Mouse (Mus musculus): ENCODE measurements at regions not wholly inside any gene's neighbourhood (a gene's known extent, or its start where the extent isn't known, plus 50 kb on each side); places are given as distances from the start of the nearest gene placed in this dataset.
"Not testable (repeated sequence)": the region's sequence is repeated elsewhere in the genome, so short reads cannot be mapped to it uniquely, and the experiment has no call there.

DNA sequence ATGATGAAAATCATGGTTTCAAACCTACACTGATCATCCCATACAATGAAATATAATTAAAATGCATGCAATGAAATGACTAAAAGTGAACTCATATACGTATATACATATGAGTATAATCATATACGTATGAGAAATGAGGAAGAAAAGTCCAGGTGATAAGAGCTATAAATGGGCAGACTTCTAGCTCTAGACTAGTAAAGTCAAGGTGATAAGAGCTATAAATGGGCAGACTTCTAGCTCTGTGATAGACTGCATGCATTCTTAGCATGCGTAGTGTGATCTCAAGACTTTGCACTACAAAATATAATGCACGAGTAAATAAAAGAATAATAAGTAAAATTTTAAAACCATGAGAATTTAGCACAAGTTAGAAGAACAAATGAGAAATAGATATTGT, 606.2 kb upstream of the Gpc5 start:
- ATAC-seq (replicated peaks; ENCODE audit: low FRiP score, poor library complexity, severe bottlenecking): no peak

DNA sequence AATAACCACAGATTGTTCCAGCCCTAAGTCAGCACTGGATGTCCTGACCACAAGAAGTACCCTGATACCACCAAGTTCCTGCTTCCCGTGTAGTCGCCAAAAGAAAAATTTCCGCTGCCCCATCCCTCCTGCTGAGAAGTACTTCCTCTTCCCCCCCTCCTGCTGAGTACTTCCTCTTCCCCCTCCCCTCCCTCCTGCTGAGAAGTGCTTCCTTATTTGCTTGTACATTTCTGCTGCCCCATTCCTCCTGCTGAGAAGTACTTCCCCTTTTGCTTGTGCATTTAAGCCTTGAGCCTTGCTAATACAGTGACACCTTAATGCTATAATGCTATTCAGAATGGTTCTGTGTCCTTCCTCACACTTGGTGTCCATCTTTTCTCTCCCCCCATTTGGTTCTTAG, 598.6 kb upstream of the Gpc5 start:
- not testable (repeated sequence) for ATAC-seq (replicated peaks; ENCODE audit: low FRiP score, poor library complexity, severe bottlenecking)

GRCm38 (mm10) chr14:114504976-114505375, 587.0 kb upstream of the Gpc5 start:
- ATAC-seq (replicated peaks; ENCODE audit: low FRiP score, poor library complexity, severe bottlenecking): no peak

DNA sequence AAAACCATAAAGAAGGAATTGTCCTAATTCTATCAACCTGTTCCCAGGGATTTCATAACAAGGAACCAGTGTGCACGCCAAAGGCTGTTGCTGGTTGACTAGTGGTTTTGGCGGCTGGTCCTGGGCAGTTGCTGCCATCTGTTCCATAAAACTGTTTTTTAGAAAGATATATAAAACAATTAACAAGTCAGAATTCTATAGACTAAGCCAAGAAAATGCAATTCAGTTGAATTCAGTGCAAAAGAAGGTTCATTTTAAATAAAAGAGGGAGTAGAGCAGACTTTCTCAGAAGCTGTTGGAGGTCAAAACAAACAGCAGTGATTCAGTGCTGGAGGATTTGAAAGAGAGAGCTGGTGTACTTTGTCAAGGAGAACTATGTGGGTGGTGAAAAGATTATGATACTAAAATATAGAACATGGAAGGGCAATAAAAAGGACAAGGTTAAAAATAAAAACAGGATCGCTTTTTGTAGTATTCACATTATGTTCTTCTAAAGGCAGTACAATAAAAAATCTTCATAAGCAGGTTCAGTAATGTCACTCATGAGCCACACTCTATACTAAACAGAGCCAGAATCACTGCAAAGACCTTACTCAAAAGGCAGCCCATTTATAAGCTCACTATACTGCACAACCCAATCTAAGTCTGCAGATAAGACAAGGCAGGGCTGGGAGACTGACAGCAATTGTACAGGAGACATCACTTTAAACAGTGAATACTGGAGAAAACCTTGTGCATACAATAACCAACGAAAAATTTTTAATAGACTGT, 543.9 kb upstream of the Gpc5 start:
- no peak for ATAC-seq (replicated peaks; ENCODE audit: low FRiP score, poor library complexity, severe bottlenecking)

DNA sequence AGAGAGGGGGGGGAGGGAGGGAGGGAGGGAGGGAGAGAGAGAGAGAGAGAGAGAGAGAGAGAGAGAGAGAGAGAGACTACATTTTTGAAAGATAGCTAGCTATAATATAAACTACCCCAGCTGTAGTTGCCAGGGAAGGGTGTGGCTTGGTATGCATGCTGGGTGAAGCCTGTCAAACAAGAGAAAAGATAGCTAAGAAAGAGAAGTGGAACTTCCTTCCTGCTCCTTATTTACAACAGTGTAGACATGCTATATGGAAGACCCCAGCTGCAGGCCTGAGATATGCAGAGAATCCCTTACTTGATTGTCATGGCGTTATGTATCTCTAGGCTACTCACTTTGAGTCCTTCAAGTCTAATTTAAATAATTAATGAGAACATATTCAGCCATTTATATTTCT, 542.9 kb upstream of the Gpc5 start:
- ATAC-seq (replicated peaks; ENCODE audit: low FRiP score, poor library complexity, severe bottlenecking): no peak

DNA sequence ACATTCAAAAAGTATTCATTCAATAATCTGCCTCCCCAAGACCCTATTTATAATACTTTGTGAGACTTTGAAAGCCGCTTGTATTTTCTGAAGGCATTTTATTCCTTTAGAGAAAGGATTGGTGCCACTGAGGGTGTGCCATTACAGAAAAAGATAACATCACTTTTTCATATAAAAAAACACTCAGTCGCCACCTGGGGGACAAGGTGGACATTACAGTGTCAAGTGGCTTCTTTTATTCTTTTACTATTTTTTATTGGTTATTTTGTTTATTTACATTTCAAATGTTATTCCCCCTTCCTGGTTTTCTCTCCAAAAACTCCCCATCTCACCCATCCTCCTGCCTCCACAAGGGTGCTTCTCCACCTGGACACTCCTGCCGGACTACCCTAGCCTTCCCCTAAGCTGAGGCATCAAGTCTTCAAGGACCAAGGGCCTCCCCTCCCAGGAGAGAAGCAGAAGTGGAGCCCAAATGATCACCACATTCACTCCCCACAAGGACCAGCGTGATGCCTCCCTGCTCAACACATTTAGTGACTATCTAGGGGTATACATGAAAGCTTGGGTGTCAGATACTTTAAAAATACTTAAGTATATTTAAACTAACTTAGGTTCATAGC, 525.5 kb upstream of the Gpc5 start:
- ATAC-seq (replicated peaks; ENCODE audit: low FRiP score, poor library complexity, severe bottlenecking): no peak

DNA sequence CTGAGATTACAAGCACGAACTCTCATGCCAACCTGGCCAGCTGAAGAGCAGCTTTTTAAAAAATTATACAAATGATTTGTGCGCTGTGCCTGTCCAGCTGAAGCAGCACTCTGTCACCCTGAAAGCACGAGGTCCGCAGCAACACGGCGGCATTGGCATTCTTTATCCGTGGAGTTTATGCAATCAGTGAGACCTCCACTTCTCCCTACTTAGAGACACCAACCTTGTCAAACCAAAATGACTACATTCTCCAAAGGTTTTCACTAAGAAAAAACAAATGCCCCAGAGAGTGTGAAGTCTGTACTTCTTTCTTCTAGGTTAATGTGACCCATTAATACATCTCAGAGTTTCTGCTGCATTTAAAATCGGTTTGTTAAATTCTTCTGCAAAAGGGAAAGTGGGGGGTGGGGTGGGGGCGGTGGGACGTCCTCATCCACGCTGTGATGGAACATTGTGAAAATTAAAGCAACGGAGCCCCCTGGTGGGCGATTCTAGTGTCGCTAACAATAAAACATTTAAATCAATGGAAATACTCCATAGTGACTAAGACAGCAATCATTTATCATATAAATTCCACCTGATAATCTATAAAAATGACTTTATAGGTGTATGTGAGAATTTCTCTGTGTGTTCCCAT, 524.2 kb upstream of the Gpc5 start:
- no peak for ATAC-seq (replicated peaks; ENCODE audit: low FRiP score, poor library complexity, severe bottlenecking)

DNA sequence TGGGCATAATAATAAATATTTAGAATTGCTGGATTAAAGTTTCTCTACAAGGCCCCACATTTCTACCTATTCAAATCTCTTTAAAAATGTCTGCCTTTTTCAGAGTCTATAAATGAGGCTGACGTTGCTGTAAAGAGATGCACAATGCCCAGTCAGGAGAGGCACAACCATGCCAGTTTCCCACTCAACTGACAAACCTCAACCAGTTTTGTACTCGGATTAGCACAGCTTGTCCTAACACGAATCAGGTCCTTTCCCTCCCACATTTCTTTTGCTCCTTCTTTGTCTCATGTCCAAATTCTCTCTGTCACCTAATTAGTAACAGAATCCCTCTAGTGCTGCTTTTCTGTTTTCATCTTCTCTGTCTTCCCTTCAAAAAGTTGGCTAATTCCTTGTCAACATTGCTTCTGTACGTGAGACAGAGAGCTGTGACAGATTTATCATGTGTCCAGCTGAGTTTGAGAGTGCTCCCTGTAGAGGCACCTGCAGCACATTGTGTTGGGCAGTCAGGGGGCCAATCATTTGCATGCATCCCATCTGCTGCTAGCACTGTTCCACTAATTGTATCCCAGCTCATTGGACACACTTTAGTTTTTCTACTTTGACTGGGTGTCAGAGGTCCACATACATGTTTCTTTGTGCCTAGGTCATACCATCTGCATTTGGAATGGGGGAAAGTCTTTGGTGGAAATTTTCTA, 504.5 kb upstream of the Gpc5 start:
- no peak for ATAC-seq (replicated peaks; ENCODE audit: low FRiP score, poor library complexity, severe bottlenecking)

DNA sequence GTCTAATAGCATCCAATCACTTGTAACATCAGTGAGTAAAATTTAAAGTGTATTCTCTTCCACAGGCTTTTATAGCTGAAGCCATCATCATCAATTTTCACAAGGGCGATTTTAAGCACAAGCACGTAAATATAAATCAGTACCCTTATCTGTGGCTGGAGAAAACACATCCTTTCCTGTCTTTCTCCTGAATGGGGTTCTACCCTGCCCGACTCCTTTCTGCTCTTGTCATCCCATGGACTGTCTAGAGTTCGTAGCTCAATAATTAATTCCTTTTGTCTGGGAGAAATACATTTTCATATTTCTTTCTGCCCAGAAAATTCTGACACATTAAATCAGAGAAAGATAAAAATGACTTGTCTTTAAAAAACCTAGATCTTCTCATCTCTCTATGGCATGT, 482.7 kb upstream of the Gpc5 start:
- ATAC-seq (replicated peaks; ENCODE audit: low FRiP score, poor library complexity, severe bottlenecking): no peak

DNA sequence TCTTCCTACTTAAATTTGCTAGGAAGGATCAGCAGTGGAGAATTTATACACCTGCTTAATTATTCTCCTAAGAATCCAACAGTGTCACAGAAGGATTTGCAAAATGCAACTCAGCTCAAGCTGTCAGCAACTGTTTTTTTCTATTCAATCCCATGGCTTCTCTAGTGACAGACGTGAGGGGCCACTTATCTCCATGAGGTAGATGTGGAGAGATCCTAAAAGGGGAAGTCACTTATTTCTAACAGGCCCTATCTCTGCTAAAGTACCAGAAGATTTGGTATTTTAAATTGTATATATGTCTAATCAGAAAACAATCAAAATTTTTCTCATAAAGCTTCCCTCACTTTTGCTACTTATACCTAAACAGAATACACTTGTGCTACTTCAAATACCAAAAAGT, 479.6 kb upstream of the Gpc5 start:
- ATAC-seq (replicated peaks; ENCODE audit: low FRiP score, poor library complexity, severe bottlenecking): no peak

GRCm38 (mm10) chr14:114656636-114657035, 435.4 kb upstream of the Gpc5 start:
- no peak for ATAC-seq (replicated peaks; ENCODE audit: low FRiP score, poor library complexity, severe bottlenecking)

DNA sequence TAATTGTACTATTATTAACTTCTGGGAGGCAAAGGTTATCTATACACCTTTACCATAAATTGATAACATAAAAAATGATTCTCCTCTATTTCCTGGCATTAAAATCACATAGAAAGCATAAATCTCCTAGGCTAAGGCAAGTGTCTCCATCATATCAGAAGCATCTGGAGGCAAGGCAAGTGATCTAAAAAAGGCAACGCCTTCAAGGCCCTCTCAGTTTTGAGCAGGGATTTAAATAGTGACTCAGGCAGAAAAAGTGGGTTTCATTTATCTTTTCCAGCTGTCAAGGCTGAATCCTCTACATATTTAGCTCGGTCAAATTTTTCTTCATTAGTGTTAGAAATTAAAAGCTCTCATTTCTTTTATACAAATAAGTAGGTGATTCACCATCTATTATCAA, 430.0 kb upstream of the Gpc5 start:
- no peak for ATAC-seq (replicated peaks; ENCODE audit: low FRiP score, poor library complexity, severe bottlenecking)

GRCm38 (mm10) chr14:114685133-114685532, 406.9 kb upstream of the Gpc5 start:
- no peak for ATAC-seq (replicated peaks; ENCODE audit: low FRiP score, poor library complexity, severe bottlenecking)

- no peak for ATAC-seq (replicated peaks; ENCODE audit: low FRiP score, poor library complexity, severe bottlenecking)
These were observed 397.1 kb upstream of the Gpc5 start for GRCm38 (mm10) chr14:114694930-114695329.

- no peak for ATAC-seq (replicated peaks; ENCODE audit: low FRiP score, poor library complexity, severe bottlenecking)
These were observed 394.5 kb upstream of the Gpc5 start for GRCm38 (mm10) chr14:114697543-114697942.

- ATAC-seq (replicated peaks; ENCODE audit: low FRiP score, poor library complexity, severe bottlenecking): no peak
These were observed 368.9 kb upstream of the Gpc5 start for GRCm38 (mm10) chr14:114723080-114723479.

DNA sequence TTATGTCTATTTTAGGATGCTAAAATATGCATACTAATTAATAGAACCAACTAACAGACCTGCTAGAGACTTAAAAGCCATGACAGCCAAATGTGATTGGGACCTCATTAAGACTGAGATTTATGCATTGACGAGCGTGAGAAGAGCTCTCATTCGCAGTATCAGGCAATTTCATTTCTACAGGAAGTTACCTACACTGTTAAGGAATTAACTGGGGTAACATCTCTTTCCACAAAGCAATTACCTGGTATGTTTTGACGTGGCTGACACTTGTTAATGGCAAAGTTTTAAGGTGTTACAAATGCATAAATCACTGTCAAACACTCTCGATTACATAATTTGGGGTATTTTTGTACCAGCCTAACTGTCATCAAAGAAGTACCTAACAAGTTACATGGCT, 324.7 kb upstream of the Gpc5 start:
- ATAC-seq (replicated peaks; ENCODE audit: low FRiP score, poor library complexity, severe bottlenecking): no peak

DNA sequence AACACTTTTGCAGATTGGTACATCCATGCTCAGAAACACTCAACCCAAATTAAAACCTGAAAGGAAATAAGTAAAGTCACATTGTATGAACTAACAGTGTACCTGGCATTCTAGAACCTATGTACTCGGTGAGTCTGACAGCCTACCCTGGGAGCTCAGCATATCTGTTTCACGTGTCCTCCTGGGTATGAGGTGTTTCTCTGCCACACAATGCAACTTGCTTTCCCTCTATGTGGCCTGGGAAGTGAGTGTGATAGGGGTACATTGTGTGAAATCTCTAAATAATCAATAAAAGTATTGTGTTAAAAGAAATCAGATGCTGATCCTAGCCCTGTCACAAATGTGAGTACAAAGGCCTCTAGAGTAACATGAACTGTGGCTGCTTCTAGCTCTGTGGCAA, 315.3 kb upstream of the Gpc5 start:
- no peak for ATAC-seq (replicated peaks; ENCODE audit: low FRiP score, poor library complexity, severe bottlenecking)

GRCm38 (mm10) chr14:114781821-114782220, 310.2 kb upstream of the Gpc5 start:
- no peak for ATAC-seq (replicated peaks; ENCODE audit: low FRiP score, poor library complexity, severe bottlenecking)

DNA sequence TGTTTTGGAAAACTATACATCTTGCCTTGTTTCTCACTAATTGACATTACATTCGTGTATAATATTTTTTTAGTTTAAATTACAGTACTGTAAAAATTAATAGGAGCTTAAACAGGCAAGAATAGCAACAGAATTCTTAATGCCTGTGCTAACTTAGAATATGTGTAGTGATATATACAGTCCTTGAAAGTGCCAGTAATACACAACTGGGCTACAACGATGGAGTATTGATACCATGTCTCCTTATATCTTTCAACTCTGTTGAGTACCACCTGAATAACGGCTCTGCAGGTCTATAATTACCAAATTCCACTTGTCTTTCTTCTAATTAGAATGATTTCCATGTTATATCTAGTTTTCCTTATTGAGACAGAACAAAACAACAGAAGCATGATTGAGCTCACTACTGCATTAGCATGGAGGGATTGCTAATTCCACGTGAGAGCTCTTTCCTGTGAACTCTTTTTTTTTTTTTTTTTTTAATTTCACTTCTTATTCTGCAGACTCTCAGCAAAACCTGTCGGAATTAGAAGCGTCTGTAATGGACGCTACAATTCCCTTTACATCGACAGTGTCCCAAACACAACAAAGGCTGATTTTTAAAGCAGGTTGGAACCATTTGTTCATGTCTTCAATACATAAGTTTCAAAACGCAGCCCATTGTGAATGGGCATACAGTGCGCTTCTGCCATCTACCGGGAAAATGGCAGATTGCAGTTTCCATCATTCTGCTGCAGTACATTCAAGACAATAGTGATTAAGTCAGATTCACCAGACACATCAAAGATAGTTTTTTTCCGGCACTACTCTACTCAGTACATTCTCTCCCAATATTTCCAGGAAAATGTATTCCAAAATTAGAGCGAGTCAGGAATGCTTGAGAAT, 300.8 kb upstream of the Gpc5 start:
- no peak for ATAC-seq (replicated peaks; ENCODE audit: low FRiP score, poor library complexity, severe bottlenecking)

Data from erythroblast, adult 5-6 weeks (primary cell).